Mouse (Mus musculus) limb, embryonic 14.5 days (tissue): Measurements from ENCODE around the gene Tbc1d1. TPM values are rescaled to one million over a fixed set of nuclear protein-coding genes. Genes with fewer than 3 reads are reported as not detected.

Experiments used
- ATAC-seq: fragments of 200-750 bp; cut with Nextera tagmentation; 2 replicates; pipeline ENCODE4 v1.8.0; 2017; ENCODE audit warnings: low read depth, moderate number of reproducible peaks, moderate TSS enrichment; ENCODE audit not compliant: low FRiP score
- DNase-seq: peaks from one replicate; pipeline ENCODE4 v3.0.0-alpha.2; 2015; ENCODE audit warnings: low spot score
- H3K27ac ChIP-seq: fragments of 300-500 bp; sonication (generic); replicated peaks from 2 replicates; pipeline ENCODE4 v1.5.1; 2014; ENCODE audit warnings: low read depth, mild to moderate bottlenecking, low read length, moderate library complexity, mixed read lengths
- H3K27me3 ChIP-seq: fragments of 300-500 bp; sonication (generic); 2 replicates; pipeline ENCODE4 v1.6.1; 2014; ENCODE audit warnings: low read length, mixed read lengths; ENCODE audit not compliant: control insufficient read depth, insufficient read depth
- H3K36me3 ChIP-seq: fragments of 300-500 bp; sonication (generic); 2 replicates; pipeline ENCODE4 v1.6.1; 2014; ENCODE audit warnings: mild to moderate bottlenecking, low read length, moderate library complexity, mixed read lengths; ENCODE audit not compliant: control insufficient read depth, insufficient read depth
- H3K4me1 ChIP-seq: fragments of 300-500 bp; sonication (generic); 2 replicates; pipeline ENCODE4 v1.6.1; 2014; ENCODE audit warnings: antibody characterized with exemption, low read length, mixed read lengths; ENCODE audit not compliant: control insufficient read depth, insufficient read depth
- H3K4me2 ChIP-seq: fragments of 300-500 bp; sonication (generic); replicated peaks from 2 replicates; pipeline ENCODE4 v1.6.1; 2014; ENCODE audit warnings: low read depth, mild to moderate bottlenecking, low read length, moderate library complexity; ENCODE audit not compliant: severe bottlenecking
- H3K4me3 ChIP-seq: fragments of 300-500 bp; sonication (generic); replicated peaks from 2 replicates; pipeline ENCODE4 v1.5.1; 2014; ENCODE audit warnings: low read length
- H3K9ac ChIP-seq: fragments of 300-500 bp; sonication (generic); 2 replicates; pipeline ENCODE4 v1.6.1; 2014; ENCODE audit warnings: mild to moderate bottlenecking, low read depth, low read length, moderate library complexity; ENCODE audit not compliant: severe bottlenecking
- H3K9me3 ChIP-seq: fragments of 300-500 bp; sonication (generic); 2 replicates; pipeline ENCODE4 v1.6.1; 2016; ENCODE audit warnings: low read length; ENCODE audit not compliant: control insufficient read depth
- POLR2A ChIP-seq: fragments of 200-500 bp; IDR thresholded peaks from 2 replicates; pipeline ENCODE4 v1.8.0; 2012; ENCODE audit warnings: inconsistent platforms, mild to moderate bottlenecking, moderate library complexity, borderline replicate concordance; ENCODE audit not compliant: insufficient read depth, insufficient read length; ENCODE audit errors: extremely low read depth
- WGBS: fragments of 180-500 bp; shearing (Covaris S2); extraction: QIAGEN DNeasy Blood & Tissue Kit; methylation state at CpG from one replicate; pipeline ENCODE4 v1.1.7; 2014; 5-methylcytosine and 5-hydroxymethylcytosine counted together
- polyA plus RNA-seq, 2 experiments: library from polyadenylated mRNA; depleted of rRNA in 1 of 2; stranded (reverse) in 1 of 2; unstranded in 1 of 2; fragments of >200 nt; fragmentation: Nextera tagmentation in 1 of 2; extraction: Ambion mirVana in 1 of 2; gene quantifications; 2 replicates each; pipeline versions ENCODE4 v1.2.1 to v1.2.3; 2012 to 2014

Tbc1d1 gene
- polyA plus RNA-seq, 2 experiments: 23.1 to 25.5 TPM

DNA sequence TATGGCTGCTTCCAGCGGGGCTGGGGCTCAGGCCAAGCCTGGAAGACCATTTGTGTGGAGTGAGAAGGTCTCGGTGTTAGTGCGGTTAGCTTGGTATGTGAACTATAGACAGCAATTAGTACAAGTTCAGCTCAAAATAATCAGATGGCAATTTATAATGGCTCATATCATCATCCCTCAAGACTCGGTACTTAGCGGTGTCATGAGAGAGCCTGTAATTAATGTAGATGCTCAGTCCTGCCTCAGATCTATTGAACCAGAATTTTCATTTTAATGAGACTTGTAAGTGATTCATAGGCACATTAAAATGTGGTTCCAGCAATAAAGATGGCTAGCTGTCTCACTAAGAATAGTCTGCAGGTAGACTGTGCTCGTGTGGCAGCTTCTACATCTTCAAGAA is 51.7 kb downstream of the Tbc1d1 start:
- no peaks in the 10 kb centered on the region for H3K9me3 ChIP-seq
- H3K27ac ChIP-seq: no peak overlapping the region
- no peak overlapping the region for H3K9ac ChIP-seq
- ATAC-seq (no peak), DNase-seq (no peak)
- WGBS: 95% methylated on average over 6 of the region's 6 CpGs
- no peak for TF ChIP-seq POLR2A
- no peaks in the 10 kb centered on the region for H3K27me3 ChIP-seq
- H3K4me1 ChIP-seq: no peaks in the 10 kb centered on the region
- no peak overlapping the region for H3K4me2 ChIP-seq
- no peaks in the 10 kb centered on the region for H3K36me3 ChIP-seq
- H3K4me3 ChIP-seq: no peak overlapping the region

DNA sequence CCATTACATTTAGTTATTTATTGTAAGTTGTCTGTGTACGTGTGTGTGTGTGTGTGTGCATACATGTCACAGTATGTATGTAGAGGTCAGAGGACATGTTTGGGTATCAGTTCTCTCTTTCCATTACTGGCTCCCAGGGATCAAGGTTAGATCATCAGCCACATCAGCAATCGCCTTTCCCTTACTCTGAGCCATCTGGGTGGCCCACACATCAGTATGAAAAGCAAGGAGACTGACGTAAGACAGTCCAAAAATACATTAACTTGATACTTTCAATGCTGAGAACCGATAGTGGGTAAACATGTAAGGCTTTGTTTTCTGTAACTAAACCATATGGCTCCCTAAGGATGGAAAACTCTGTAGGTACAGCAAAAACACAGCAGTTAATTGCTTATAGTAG is 54.7 kb downstream of the Tbc1d1 start:
- H3K4me1 ChIP-seq: no peaks in the 10 kb centered on the region
- H3K27ac ChIP-seq: no peak overlapping the region
- no peak overlapping the region for H3K4me2 ChIP-seq
- H3K36me3 ChIP-seq: no peaks in the 10 kb centered on the region
- ATAC-seq (no peak), DNase-seq (no peak)
- no peak for TF ChIP-seq POLR2A
- H3K4me3 ChIP-seq: no peak overlapping the region
- H3K9me3 ChIP-seq: no peaks in the 10 kb centered on the region
- 77% methylated on average over 4 of the region's 4 CpGs for WGBS
- no peaks in the 10 kb centered on the region for H3K27me3 ChIP-seq
- H3K9ac ChIP-seq: no peak overlapping the region

DNA sequence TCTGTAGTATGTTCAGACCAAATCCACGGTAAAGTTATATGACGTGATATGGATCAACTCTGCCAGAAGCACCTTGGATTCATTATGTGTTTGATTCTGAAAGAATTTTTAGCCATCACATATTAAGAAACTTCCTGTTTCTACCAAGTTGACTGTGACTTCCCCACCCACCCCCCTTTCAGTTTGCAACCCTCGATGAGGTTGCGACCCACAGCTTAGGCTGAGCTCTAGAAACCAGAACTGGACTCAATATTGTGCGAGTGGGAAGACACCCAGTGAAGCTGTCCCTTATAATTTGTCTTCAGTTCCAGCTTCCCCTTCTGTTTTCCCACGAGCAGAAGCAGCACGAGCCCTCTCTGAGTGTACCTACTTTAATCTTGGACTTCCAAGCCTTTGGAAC is 55.2 kb downstream of the Tbc1d1 start:
- Histone ChIP-seq H3K9me3 (no peaks in the 10 kb centered on the region), H3K4me3 (no peak overlapping the region), H3K9ac (no peak overlapping the region), H3K27me3 (no peaks in the 10 kb centered on the region), H3K27ac (no peak overlapping the region), H3K4me2 (no peak overlapping the region), H3K4me1 (no peaks in the 10 kb centered on the region), H3K36me3 (no peaks in the 10 kb centered on the region)
- ATAC-seq: no peak
- 85% methylated on average over 7 of the region's 7 CpGs for WGBS
- no peak for TF ChIP-seq POLR2A
- DNase-seq: no peak

DNA sequence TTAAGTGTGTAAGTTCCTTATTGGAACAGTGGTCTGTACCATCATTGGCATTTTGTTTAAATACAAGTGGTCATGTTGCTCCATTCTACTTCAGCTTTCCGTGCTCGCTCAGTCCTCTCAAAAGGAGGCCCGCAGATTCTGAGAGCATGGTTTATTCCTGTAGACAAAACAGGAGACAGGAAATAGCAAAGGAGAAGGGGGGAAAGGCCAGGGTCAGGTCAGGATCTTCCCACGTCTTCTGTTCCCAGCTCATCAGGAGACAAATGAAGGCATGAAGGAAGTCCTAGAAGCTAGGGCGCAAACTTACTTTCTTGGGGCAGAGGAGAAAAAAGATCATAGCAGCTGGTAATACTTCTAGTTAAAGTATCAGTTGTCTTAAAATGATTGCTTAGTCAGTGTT is 56.1 kb downstream of the Tbc1d1 start:
- WGBS: 81% methylated on average over 5 of the region's 5 CpGs
- no peaks in the 10 kb centered on the region for H3K36me3 ChIP-seq
- H3K4me1 ChIP-seq: no peaks in the 10 kb centered on the region
- ATAC-seq (no peak), DNase-seq (no peak)
- H3K4me3 ChIP-seq: no peak overlapping the region
- TF ChIP-seq POLR2A: no peak
- H3K9me3 ChIP-seq: no peaks in the 10 kb centered on the region
- H3K4me2 ChIP-seq: no peak overlapping the region
- no peak overlapping the region for H3K27ac ChIP-seq
- no peak overlapping the region for H3K9ac ChIP-seq
- H3K27me3 ChIP-seq: no peaks in the 10 kb centered on the region

DNA sequence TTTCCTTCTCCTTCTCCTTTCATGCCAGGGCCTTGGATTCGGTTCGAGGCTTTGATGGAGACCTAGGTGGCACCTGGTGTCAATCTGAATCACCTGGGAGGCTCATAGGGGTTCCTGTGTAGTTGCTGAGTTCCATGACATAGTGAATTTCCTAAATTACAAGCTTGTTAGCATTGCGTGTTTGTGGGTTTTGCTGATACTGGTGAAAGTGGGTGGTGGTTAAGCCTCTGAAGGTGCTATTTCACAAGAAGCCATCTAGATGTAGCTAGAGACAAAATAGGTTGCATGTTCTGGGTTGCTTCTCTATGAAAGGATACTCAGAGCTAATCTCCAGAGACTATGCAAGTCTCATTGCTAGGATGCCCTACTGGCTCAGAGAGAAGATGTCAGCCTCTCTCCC is 56.5 kb downstream of the Tbc1d1 start:
- Histone ChIP-seq H3K9ac (no peak overlapping the region), H3K4me1 (peaks cover under 1% of the 10 kb centered on the region; the same call in 1 of the 2 replicates), H3K9me3 (no peaks in the 10 kb centered on the region), H3K4me2 (no peak overlapping the region), H3K27me3 (no peaks in the 10 kb centered on the region), H3K36me3 (no peaks in the 10 kb centered on the region), H3K27ac (no peak overlapping the region), H3K4me3 (no peak overlapping the region)
- DNase-seq (no peak), ATAC-seq (no peak)
- TF ChIP-seq POLR2A: no peak
- 74% methylated on average over 3 of the region's 3 CpGs for WGBS

GRCm38 (mm10) chr5:64215806-64216205 is 59.7 kb downstream of the Tbc1d1 start:
- Histone ChIP-seq H3K9me3 (no peaks in the 10 kb centered on the region), H3K4me1 (peaks cover 5% of the 10 kb centered on the region; the same call in 1 of the 2 replicates), H3K4me2 (no peak overlapping the region), H3K27ac (no peak overlapping the region), H3K36me3 (no peaks in the 10 kb centered on the region), H3K27me3 (no peaks in the 10 kb centered on the region), H3K9ac (no peak overlapping the region), H3K4me3 (no peak overlapping the region)
- DNase-seq (no peak), ATAC-seq (no peak)
- 97% methylated on average over 5 of the region's 5 CpGs for WGBS
- TF ChIP-seq POLR2A: no peak
